Mouse (Mus musculus) kidney, embryonic 15.5 days (tissue): ENCODE results near the gene Ltn1. TPM values are rescaled to one million over a fixed set of nuclear protein-coding genes. Genes with fewer than 3 reads are reported as not detected.

Source experiments
- ATAC-seq: fragments of 200-750 bp; cut with Nextera tagmentation; replicated peaks from 2 replicates; pipeline ENCODE4 v1.8.0; 2017; ENCODE audit warnings: moderate TSS enrichment; ENCODE audit not compliant: low FRiP score
- H3K27ac ChIP-seq: fragments of 300-500 bp; sonication (generic); 2 replicates; pipeline ENCODE4 v1.5.1; 2015; ENCODE audit warnings: mild to moderate bottlenecking, inconsistent platforms
- H3K27me3 ChIP-seq: fragments of 300-500 bp; sonication (generic); 2 replicates; pipeline ENCODE4 v1.6.1; 2015; ENCODE audit warnings: inconsistent platforms
- H3K36me3 ChIP-seq: fragments of 300-500 bp; sonication (generic); 2 replicates; pipeline ENCODE4 v1.6.1; 2015; ENCODE audit warnings: inconsistent platforms
- H3K4me1 ChIP-seq: fragments of 300-500 bp; sonication (generic); 2 replicates; pipeline ENCODE4 v1.6.1; 2015; ENCODE audit warnings: inconsistent platforms
- H3K4me2 ChIP-seq: fragments of 300-500 bp; sonication (generic); 2 replicates; pipeline ENCODE4 v1.6.1; 2015; ENCODE audit warnings: moderate library complexity, mild to moderate bottlenecking, inconsistent platforms
- H3K4me3 ChIP-seq: fragments of 300-500 bp; sonication (generic); replicated peaks from 2 replicates; pipeline ENCODE4 v1.5.1; 2015; ENCODE audit warnings: mild to moderate bottlenecking, inconsistent platforms
- H3K9ac ChIP-seq: fragments of 300-500 bp; sonication (generic); 2 replicates; pipeline ENCODE4 v1.6.1; 2015; ENCODE audit warnings: mild to moderate bottlenecking, inconsistent platforms
- H3K9me3 ChIP-seq: fragments of 300-500 bp; sonication (generic); replicated peaks from 2 replicates; pipeline ENCODE4 v1.6.1; 2016; ENCODE audit warnings: inconsistent platforms
- WGBS: fragments of 180-500 bp; shearing (Covaris S2); methylation state at CpG from one replicate; pipeline ENCODE4 v1.1.7; 2015; ENCODE audit warnings: mixed read lengths; 5-methylcytosine and 5-hydroxymethylcytosine counted together
- polyA plus RNA-seq: library from polyadenylated mRNA; unstranded; fragments of >200 nt; fragmentation: Nextera tagmentation; extraction: Ambion mirVana; gene quantifications from 2 replicates; pipeline ENCODE4 v1.2.1, GENCODE M21; 2015

Gene Ltn1
- polyA plus RNA-seq, 1 experiment from 2014 or later = 26.9 TPM

DNA sequence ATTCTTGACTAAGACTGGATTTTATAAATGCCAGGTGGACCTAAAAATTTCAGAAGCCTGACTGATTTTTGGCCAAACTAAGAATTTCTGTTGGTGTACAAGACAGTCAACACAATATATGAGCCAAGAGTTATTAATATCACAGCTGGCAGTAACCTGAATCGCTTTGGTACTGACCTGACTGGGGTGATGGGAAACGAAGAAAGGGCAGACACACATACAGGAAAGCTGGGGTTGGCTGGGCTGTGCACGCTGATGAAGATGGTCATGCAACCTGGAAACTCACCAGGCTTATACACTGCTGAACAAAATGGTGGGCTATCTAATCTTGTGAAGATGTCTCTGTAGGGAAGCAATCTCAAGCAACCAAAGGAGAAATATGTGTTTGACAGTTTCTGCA is 102.4 kb downstream of the Ltn1 start:
- 86% methylated on average over 3 of the region's 3 CpGs for WGBS
- no peak overlapping the region for H3K27ac ChIP-seq
- no peaks in the 10 kb centered on the region for H3K4me1 ChIP-seq
- no peak overlapping the region for H3K9ac ChIP-seq
- ATAC-seq = no peak
- H3K36me3 ChIP-seq = no peaks in the 10 kb centered on the region
- H3K4me3 ChIP-seq = no peak overlapping the region
- H3K4me2 ChIP-seq = no peak overlapping the region
- H3K27me3 ChIP-seq = no peaks in the 10 kb centered on the region
- no peaks in the 10 kb centered on the region for H3K9me3 ChIP-seq

Other genes starting within 250 kb of the Ltn1 start
- gene N6amt1, start 78.4 kb downstream of the Ltn1 start, polyA plus RNA-seq = 28.4 and 29.5 TPM in 2 replicates
- 12.3 and 13.2 TPM in 2 replicates for gene Rwdd2b, start 8.0 kb upstream of the Ltn1 start, polyA plus RNA-seq
- 37.8 and 46.1 TPM in 2 replicates for gene Usp16, start 22.1 kb upstream of the Ltn1 start, polyA plus RNA-seq
- gene Cct8, start 63.3 kb upstream of the Ltn1 start, polyA plus RNA-seq = 479 and 502 TPM in 2 replicates
- 2.2 and 2.4 TPM in 2 replicates for gene Map3k7cl, start 120.7 kb upstream of the Ltn1 start, polyA plus RNA-seq